Mouse (Mus musculus): Measurements from ENCODE around the gene Csk.

Gene Csk

GRCm38 (mm10) chr9:57637272-57637671, 16.2 kb downstream of the Csk start:
- DNase-seq = no peak

GRCm38 (mm10) chr9:57633481-57634024, 19.9 kb downstream of the Csk start:
- no peak for DNase-seq

- peak; percentile 80 for DNase-seq
Measured at GRCm38 (mm10) chr9:57629118-57629874, 24.1 kb downstream of the Csk start.

DNA sequence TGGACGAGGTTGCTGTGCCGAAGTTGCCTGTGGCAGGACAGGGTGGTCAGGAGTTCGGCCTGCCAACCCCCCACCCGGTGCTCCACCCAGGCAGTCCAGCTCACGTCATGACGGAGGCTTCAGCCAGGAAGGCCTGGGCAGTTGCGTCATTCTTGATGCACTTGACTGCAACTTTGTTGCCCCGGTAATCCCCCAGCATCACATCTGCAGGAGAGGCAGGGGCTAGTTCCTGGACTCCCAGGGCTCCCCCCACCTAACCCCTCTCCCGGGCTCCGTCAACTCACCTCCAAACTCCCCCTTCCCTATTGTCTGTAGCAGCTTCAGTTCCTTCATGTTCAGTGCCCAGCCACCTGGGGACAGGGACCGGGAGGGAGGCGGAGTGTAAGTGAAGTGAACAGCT, 24.7 kb downstream of the Csk start:
- no peak for DNase-seq

DNA sequence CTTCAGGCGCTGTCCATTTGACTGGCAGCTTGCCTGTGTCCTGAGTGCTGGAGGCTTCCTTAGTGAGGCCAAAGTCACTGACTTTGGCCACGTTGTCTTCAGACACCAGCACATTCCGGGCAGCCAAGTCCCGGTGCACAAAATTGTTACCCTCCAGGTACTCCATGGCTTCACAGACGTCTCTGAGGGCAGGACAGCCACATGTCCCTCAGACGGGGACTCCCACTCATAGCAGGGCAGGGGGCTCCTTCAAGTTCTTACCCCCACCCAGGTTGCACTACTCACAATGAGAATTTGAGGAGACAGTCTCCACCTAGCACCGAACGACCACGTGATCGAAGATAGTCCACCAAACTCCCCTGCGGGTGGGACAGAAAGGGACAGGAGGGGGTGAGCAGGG, 25.5 kb downstream of the Csk start:
- DNase-seq = no peak

DNA sequence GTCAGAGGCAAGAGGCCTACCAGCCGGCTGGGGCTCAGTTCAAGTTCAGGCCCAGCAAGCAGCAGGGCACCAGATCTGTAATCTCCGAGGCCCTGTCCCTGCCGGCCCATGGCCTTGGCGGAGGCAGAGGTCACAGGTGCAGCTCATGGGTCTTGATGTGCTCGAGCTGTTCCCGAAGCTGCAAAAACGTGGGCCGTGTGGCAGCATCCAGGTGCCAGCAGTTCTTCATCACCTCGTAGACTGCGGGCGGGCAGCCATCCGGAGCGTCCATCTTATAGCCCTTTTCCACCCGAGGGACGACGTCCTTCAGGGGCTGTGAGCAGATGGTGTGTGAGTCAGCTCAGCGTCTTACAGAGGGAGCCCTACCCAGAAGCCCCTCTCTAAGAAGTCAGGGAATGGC, 26.2 kb downstream of the Csk start:
- DNase-seq = no peak

DNA sequence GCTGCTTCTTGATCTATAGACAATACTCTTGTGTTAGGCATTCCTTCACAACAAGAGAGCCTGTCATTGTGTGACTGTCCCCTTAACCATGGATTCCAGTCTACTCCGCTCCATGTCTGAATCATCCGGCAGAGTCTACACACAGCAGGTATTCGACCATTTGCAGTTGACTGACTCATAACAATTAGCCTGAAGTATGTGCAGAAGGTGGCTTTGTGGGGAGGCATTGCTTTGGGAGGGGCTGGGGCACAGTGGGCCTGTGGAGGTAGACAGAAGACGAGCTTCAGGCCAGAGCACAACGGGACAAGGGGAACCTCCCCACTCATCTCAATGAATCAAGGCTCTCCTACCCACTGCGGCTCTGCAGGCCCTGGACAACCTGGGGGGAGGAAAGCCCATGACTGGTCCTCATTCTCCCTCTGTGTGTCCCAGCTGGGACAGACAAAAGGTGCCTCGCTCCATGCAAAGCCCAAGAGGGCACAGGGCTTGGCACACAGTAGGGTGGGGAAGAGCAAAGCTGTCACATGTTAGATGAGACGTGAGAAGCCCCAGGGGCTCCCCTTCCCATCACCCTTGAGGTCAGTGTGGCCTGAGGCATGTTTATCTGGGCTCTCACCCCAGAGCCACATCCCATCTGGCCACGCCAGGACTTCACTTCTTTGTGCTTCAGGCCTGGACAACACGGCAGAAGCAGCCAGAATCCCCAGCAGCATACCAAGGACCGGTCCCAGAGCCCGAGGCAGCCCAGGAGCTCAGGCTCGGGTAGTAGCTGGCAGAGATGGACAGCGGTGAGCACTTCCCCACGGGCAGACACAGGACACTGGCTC, 27.5 kb downstream of the Csk start:
- no peak for DNase-seq

GRCm38 (mm10) chr9:57624295-57624694, 29.1 kb downstream of the Csk start:
- DNase-seq = no peak

DNA sequence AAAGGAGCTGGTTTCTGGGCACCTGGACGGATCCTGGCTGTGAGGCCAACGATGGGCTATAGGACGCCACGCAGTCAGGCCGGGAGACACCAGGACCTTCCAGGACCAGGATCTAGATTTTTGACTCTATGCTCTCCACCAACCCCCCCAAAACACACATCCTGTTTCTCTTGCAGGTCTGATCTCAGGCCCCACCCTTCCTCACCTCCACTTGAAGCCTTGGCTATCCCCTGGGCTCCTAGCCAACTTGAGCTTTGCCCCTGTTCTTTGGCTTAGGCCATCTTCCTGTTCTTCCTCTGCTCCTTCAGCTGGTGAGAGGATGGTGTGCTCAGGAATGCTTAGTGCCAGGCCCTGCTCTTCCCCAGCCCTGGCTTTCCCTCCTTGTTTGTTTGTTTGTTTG, 32.8 kb downstream of the Csk start, which contains the start of gene Lman1l:
Gene Lman1l (minus strand): TSS at position 101 of the 400 bp plus-strand sequence.
- DNase-seq = no peak

GRCm38 (mm10) chr9:57618854-57619253, 34.6 kb downstream of the Csk start:
- no peak for DNase-seq

DNA sequence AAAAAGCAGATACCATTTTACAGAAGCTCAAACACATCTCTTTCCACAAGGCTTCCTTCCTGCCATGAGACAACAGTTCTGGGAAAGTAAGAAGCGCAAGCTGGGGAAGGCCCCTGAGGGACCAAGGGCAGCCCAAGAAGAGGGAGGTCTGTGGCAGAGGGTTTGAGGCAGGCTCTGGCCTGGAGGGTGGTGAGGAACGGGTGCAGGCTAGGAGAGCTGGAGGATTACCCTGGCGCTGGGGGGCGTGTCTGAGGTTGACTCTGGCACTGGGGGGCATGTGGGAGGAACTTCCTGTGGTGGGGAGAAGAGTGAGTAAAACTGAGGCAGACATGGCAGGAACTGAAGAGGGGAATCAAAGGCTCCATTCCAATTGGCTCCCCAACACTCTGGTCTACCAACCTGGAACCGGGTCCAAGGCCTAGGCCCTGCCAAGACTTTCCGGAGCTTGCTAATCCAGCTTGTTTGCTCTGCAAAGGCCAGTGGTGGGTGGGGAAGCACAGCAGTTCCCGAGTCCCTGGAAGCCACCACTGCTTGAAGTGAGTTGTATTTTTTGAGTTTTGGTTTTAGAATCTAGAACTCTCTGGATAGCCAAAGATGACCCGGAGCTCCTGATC, 35.8 kb downstream of the Csk start:
- no peak for DNase-seq

DNA sequence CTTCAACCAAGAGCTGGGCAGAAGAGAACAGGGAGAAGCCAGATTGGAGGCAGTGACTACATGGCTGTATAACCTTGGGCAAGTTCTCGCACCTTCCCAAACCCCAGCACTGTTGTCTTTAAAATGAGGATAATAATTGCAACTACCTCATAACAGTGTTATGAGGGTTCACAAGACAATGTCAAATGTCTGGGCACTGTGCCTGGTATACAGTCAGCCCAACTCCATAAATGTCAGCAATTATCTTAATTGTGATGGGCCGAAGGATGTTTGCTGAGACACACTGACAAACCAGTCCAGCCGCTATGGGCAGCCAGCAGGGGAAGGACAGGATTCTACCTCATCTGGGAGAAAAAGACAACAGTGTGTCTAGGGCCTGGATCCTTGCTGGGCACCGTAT, 38.6 kb downstream of the Csk start:
- no peak for DNase-seq

DNA sequence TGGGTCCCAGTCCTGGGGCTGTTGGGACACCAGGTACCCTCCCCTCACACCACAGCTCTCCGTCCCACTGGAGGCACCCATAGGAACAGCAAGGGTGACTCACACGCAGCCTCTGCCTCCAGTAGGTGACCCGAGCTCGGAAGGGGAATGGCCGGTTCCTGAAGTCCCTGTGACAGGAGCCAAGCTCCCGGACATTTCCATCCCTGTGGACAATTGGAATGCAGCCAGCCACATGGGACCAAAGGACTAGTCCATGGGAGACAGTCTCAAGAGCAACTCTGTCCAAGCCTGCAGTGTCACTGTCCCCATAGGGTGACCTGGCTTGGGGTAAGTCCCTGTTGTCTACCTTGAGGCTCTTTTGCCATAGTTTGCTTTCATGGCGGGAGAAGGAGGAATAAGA, 39.5 kb downstream of the Csk start:
- no peak for DNase-seq

DNA sequence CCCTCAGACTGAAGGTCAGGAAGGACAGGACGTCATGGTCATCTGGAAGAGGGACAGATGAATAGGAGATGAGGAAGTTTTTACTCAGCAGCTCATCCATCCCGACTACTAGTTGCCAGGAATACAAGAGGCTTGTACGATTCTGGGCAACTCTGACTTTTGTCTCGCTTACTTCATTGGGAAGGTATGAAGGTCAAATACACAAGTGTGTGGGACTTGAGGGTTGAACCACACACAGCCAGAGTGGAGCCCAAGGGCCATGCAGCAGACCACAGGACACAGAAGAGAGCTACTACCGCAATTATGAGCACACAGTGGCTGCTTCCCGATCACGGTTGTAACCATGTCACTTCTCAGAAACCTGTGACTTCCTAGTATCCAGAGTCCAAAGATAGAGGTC, 40.8 kb downstream of the Csk start:
- no peak for DNase-seq

- no peak for DNase-seq
Measured at GRCm38 (mm10) chr9:57610359-57610826, 43.0 kb downstream of the Csk start.

DNA sequence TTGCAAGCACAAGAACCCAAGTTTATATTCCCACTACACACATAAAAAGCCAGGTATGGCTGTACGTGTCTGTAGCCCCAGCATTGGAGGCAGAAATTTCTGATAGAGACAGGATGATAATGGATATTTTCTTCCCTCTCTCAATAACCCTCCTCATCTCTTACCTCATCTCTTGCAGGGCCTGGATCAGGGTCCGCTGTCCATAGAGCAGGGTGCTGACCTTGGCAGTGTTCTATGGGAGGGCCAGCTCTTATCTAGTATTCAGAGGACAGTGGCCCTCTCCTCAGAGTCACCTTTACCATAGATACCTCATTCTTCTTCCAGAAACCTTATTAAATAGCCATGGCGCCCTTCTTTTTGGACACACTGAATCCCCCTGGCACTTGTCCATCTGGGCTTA, 43.6 kb downstream of the Csk start:
- no peak for DNase-seq

- DNase-seq = peak; percentile 66
Measured at GRCm38 (mm10) chr9:57606139-57606851, 47.1 kb downstream of the Csk start, which contains the start of gene Cplx3. TSS of gene Cplx3 (minus strand) at chr9:57606281.

DNA sequence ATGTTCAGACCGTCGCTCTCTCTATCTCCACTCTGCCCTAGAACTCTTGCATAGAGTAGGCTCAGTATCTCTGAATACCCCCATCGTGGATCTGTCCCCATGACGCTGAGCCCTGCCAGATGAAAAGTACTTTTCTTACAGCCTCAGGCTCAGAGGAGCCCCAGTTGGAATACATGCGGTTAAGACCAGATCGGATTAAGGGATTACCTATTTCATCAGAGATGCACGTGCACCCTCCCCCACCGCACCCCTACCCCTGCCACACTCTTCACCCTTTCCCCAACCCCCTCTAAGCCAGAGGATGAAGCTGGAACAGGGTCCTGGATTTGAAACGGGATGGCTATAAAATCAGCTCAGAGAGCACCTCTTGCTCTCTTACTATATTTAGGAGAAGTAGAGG, 47.9 kb downstream of the Csk start:
- DNase-seq = no peak

GRCm38 (mm10) chr9:57604875-57605274, 48.6 kb downstream of the Csk start:
- DNase-seq = no peak

GRCm38 (mm10) chr9:57602098-57602497, 51.3 kb downstream of the Csk start:
- no peak for DNase-seq

- no peak for DNase-seq
Measured at GRCm38 (mm10) chr9:57601353-57601706, 52.1 kb downstream of the Csk start.

DNA sequence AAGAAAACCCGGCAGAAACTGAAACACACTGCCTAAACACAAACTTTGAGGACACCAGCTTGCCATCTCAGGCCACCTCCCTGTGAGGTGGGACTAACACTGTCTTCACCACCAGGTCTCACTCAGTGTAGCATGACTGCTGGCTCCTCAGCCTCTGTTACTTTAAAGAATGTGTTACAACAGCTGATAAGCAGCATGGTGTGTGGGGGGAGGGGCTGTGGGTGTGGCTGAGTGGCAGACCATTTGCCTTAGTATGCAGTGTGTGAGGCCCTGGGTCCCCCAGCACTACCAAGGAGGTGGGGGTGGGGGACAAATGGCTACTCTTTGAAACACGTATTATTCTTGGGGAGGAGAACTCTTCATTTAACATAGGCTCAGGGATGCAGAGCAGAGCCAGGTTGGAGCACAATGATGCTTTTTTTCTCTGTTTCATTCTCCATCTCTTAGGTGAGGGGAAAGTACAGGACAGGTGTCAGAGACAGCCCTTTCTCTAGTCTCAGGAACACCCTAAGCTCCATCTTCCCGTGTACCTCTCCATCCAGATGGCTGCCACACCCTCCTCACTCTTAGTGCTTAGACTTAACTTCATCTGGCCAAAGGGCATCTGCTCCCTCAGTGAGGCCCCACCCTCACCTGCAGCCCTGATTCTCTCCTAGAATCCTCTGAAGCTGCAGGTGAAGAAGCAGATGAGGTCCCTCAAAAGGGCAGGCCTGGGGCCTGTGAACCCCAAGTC, 52.6 kb downstream of the Csk start:
- peak; percentile 36 for DNase-seq
